ENCODE assay signal across 8 mouse cellular contexts in the genomic region with DNA sequence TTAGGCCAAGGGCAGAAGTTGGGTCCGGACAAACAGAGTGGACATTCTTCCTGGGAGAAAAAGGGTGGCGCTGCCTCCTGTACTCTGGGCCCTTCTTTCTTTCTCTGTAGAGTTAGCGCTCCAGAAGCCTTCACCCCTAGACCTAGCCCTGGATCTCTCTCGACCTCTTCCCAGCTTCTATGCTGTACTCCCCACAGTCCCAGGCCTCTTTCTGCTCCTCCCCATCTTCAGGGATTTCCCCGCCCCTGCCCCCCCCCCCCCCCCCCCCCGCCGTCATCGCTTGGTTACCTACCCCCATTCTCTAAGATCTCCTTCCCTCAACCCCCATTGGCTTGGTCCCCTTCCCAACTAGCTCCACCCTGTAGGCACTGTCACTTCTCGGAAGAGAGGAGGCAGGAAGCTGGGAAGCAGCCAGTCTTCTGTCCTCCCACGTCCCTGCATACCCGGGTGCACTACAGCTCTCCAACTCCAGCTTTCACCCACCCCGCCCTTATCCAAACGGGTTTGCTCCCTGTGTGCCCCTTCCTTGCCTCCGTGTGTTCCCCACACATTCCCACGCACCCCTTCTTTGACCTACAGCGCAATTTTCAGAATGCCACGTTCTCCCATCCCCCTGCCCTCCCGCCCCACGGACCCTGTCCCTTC. TPM values are rescaled to one million over a fixed set of nuclear protein-coding genes. Genes with fewer than 3 reads are reported as not detected.
DNase-seq lines count a peak whose midpoint lies in the region; ATAC-seq and TF ChIP-seq lines count a peak whose summit lies in the region.

No protein-coding gene starts in this region.

- TF ChIP-seq EP300 in MEL (IDR thresholded peaks at IDR 0.05; ENCODE audit: low read depth in 1 of 2, low read length in 2 of 2) = no peak

- H3K27me3 ChIP-seq in MEL (ENCODE audit: control insufficient read depth in 1 of 2, insufficient read depth in 2 of 2, low read length in 2 of 2) = no peaks in the 10 kb centered on the region
- H3K27me3 ChIP-seq in forebrain, postnatal 0 days (ENCODE audit: insufficient read depth, low read length) = no peaks in the 10 kb centered on the region

- H3K4me1 ChIP-seq in MEL (ENCODE audit: control insufficient read depth in 1 of 2, insufficient read depth in 2 of 2, low read length in 2 of 2) = peaks cover 2 to 18% of the 10 kb centered on the region in 2 experiments
- H3K4me1 ChIP-seq in forebrain, postnatal 0 days (ENCODE audit: insufficient read depth) = 0 out of 2 replicates have a peak, but pooled peaks cover 3% of the 10 kb centered on the region
- peaks cover 15% of the 10 kb centered on the region for H3K4me1 ChIP-seq in lung, adult 2 months (ENCODE audit: control insufficient read depth, insufficient read depth, low read length)

- H3K9ac ChIP-seq in MEL (ENCODE audit: control insufficient read depth, low read depth, low read length, poor library complexity, severe bottlenecking) = peak overlapping the region; percentile 50
- H3K9ac ChIP-seq in forebrain, postnatal 0 days = peak overlapping the region; percentile 53

- ATAC-seq in forebrain, postnatal 0 days = peak; percentile 91
- ATAC-seq in megakaryocyte progenitor cell, adult 5-6 weeks (replicated peaks; ENCODE audit: poor library complexity) = no peak

- no peaks in the 10 kb centered on the region for H3K79me2 ChIP-seq in MEL (ENCODE audit: control insufficient read depth, insufficient read depth, low read length, poor library complexity)

- TF ChIP-seq POLR2A in MEL (IDR thresholded peaks at IDR 0.05; ENCODE audit: control insufficient read depth in 1 of 2, insufficient read depth in 1 of 2, low read depth in 1 of 2, low read length in 2 of 2, poor library complexity in 1 of 2) = no peak
- TF ChIP-seq POLR2A in lung, adult 2 months (IDR thresholded peaks at IDR 0.05; ENCODE audit: borderline replicate concordance, extremely low read depth, low read depth, low read length) = peak; percentile 90

- H3K4me2 ChIP-seq in forebrain, postnatal 0 days (ENCODE audit: low read depth) = peak overlapping the region; percentile 86

- peak overlapping the region; percentile 46 to 58 for H3K4me3 ChIP-seq in MEL (ENCODE audit: control insufficient read depth in 1 of 2, insufficient read depth in 1 of 2, low read depth in 2 of 2, low read length in 2 of 2)
- H3K4me3 ChIP-seq in forebrain, postnatal 0 days (ENCODE audit: low read depth, low read length) = peak overlapping the region; percentile 47
- H3K4me3 ChIP-seq in lung, adult 2 months (replicated peaks; ENCODE audit: extremely low read depth, low read depth, low read length) = peak overlapping the region; percentile 30

- 7% methylated on average over 16 of the region's 19 CpGs for WGBS in forebrain, postnatal 0 days
- WGBS in lung, adult 2 months = 6% methylated on average over 15 of the region's 19 CpGs

- H3K27ac ChIP-seq in MEL (ENCODE audit: control insufficient read depth, low read depth, low read length) = peak overlapping the region; percentile 81
- H3K27ac ChIP-seq in forebrain, postnatal 0 days (ENCODE audit: low read depth, low read length) = peak overlapping the region; percentile 78

- DNase-seq in MEL (ENCODE audit: low read depth, low spot score) = peak; percentile 63
- peak; percentile 45 for DNase-seq in cerebellum, adult 8-10 months
- peak; percentile 81 for DNase-seq in forebrain, postnatal 0 days
- peak; percentile 83 for DNase-seq in heart, postnatal 4 days
- DNase-seq in layer of hippocampus, adult 8-10 months (ENCODE audit: low spot score in 2 of 2) = peak; percentile 70 to 71
- DNase-seq in lung, adult 2 months = peak; percentile 76
- DNase-seq in ovary, adult 18-20 months (ENCODE audit: low spot score) = peak; percentile 80

- no peak for TF ChIP-seq RAD21 in MEL (IDR thresholded peaks at IDR 0.05; ENCODE audit: low read depth, low read length)

- TF ChIP-seq CTCF in MEL (IDR thresholded peaks at IDR 0.05 in 2 of 3, conservative IDR thresholded peaks at IDR 0.05 in 1 of 3; ENCODE audit: control insufficient read depth in 1 of 3, insufficient read depth in 1 of 3, low read depth in 2 of 3, low read length in 3 of 3, poor library complexity in 1 of 3, severe bottlenecking in 1 of 3) = no peak; a peak in 1 of 6 replicates
- no peak for TF ChIP-seq CTCF in forebrain, postnatal 0 days (IDR thresholded peaks at IDR 0.05; ENCODE audit: low read depth)
- TF ChIP-seq CTCF in lung, adult 2 months (IDR thresholded peaks at IDR 0.05; ENCODE audit: insufficient read depth, low read length) = no peak

- peaks cover 0 to 6% of the 10 kb centered on the region in 2 experiments; a peak in 2 of 4 replicates for H3K36me3 ChIP-seq in MEL (ENCODE audit: control insufficient read depth in 1 of 2, insufficient read depth in 2 of 2, low read length in 2 of 2)
- H3K36me3 ChIP-seq in forebrain, postnatal 0 days (ENCODE audit: insufficient read depth) = no peaks in the 10 kb centered on the region

- no peaks in the 10 kb centered on the region for H3K9me3 ChIP-seq in MEL (replicated peaks; ENCODE audit: insufficient read depth, low read length)
- H3K9me3 ChIP-seq in forebrain, postnatal 0 days (ENCODE audit: low read length) = no peaks in the 10 kb centered on the region

TF ChIP-seq in MEL, 35 proteins besides CTCF, POLR2A, EP300 and RAD21 (continues in another document):
- TF ChIP-seq ELF1 (IDR thresholded peaks at IDR 0.05; ENCODE audit: low read depth, low read length) (no peak), ETS1 (IDR thresholded peaks at IDR 0.05; ENCODE audit: low read depth, low read length) (no peak), MEF2A (IDR thresholded peaks at IDR 0.05; ENCODE audit: extremely low read depth, insufficient replicate concordance, low read depth, low read length, poor library complexity, severe bottlenecking) (no peak), RCOR1 (IDR thresholded peaks at IDR 0.05; ENCODE audit: low read depth, low read length) (no peak), NELFE (IDR thresholded peaks at IDR 0.05; ENCODE audit: low read depth, low read length) (0 out of 2 replicates have a peak, but pooled peaks have one; percentile 14), USF1 (IDR thresholded peaks at IDR 0.05; ENCODE audit: low read depth, low read length) (no peak)

RNA-seq across cellular contexts. Expression of a gene that starts 13.2 kb away (rescaled TPM):
- total RNA-seq in MEL (2012; rRNA removed) = 0.78 and 0.81 TPM in 2 replicates
- polyA plus RNA-seq in MEL (2012; ENCODE audit: insufficient read depth in 1 of 2, insufficient read length in 2 of 2, low read depth in 1 of 2, low replicate concordance in 2 of 2, missing spikeins in 1 of 2) = 1 to 10 TPM in 1 of 2 experiments, not detected in 1; 8.0 TPM
- 126 and 163 TPM in 2 replicates for total RNA-seq in forebrain, postnatal 0 days (2014; rRNA removed)
- 42.3 and 47.4 TPM in 2 replicates for polyA plus RNA-seq in forebrain, postnatal 0 days (2015; fragmentation: Nextera tagmentation; extraction: Ambion mirVana)
- under 1 TPM; 0.26 to 0.54 TPM for total RNA-seq in heart, postnatal 4 days (2021)
- 10 to 100 TPM; 72.5 to 87.3 (median 78.8) TPM for total RNA-seq in layer of hippocampus, adult 8-10 months (2022)
- 0.33 and 0.36 TPM in 2 replicates for polyA plus RNA-seq in lung, adult 2 months (2012; rRNA removed)
- 0.84 and 1.3 TPM in 2 replicates for total RNA-seq in megakaryocyte progenitor cell, adult 5-6 weeks (2015)
- 1.5 and 2.8 TPM in 2 replicates for total RNA-seq in megakaryocyte progenitor cell, adult 5-6 weeks (2017)

RNA-seq across cellular contexts. Expression of a gene that starts 18.8 kb away (rescaled TPM):
- total RNA-seq in MEL (2012; rRNA removed) = not detected in 2 replicates
- not detected for polyA plus RNA-seq in MEL (2012; ENCODE audit: insufficient read depth in 1 of 2, insufficient read length in 2 of 2, low read depth in 1 of 2, low replicate concordance in 2 of 2, missing spikeins in 1 of 2)
- not detected in 2 replicates for total RNA-seq in forebrain, postnatal 0 days (2014; rRNA removed)
- not detected in 2 replicates for polyA plus RNA-seq in forebrain, postnatal 0 days (2015; fragmentation: Nextera tagmentation; extraction: Ambion mirVana)
- total RNA-seq in heart, postnatal 4 days (2021) = not detected
- total RNA-seq in layer of hippocampus, adult 8-10 months (2022) = not detected
- not detected in 2 replicates for polyA plus RNA-seq in lung, adult 2 months (2012; rRNA removed)
- not detected in 2 replicates for total RNA-seq in megakaryocyte progenitor cell, adult 5-6 weeks (2015)
- total RNA-seq in megakaryocyte progenitor cell, adult 5-6 weeks (2017) = not detected in 2 replicates

RNA-seq across cellular contexts. Expression of a gene that starts 30.0 kb away (rescaled TPM):
- not detected in 2 replicates for total RNA-seq in MEL (2012; rRNA removed)
- polyA plus RNA-seq in MEL (2012; ENCODE audit: insufficient read depth in 1 of 2, insufficient read length in 2 of 2, low read depth in 1 of 2, low replicate concordance in 2 of 2, missing spikeins in 1 of 2) = not detected
- 2.0 TPM in 1 of 2 replicates, not detected in the other for total RNA-seq in forebrain, postnatal 0 days (2014; rRNA removed)
- polyA plus RNA-seq in forebrain, postnatal 0 days (2015; fragmentation: Nextera tagmentation; extraction: Ambion mirVana) = 0.34 and 0.38 TPM in 2 replicates
- total RNA-seq in heart, postnatal 4 days (2021) = under 1 TPM in 1 of 2 experiments, not detected in 1; 0.56 TPM
- total RNA-seq in layer of hippocampus, adult 8-10 months (2022) = 1 to 10 TPM in 1 of 4 experiments, not detected in 3; 1.1 TPM
- polyA plus RNA-seq in lung, adult 2 months (2012; rRNA removed) = 10.6 and 24.3 TPM in 2 replicates
- total RNA-seq in megakaryocyte progenitor cell, adult 5-6 weeks (2015) = 81.7 and 90.1 TPM in 2 replicates
- total RNA-seq in megakaryocyte progenitor cell, adult 5-6 weeks (2017) = 37.7 and 55.9 TPM in 2 replicates

RNA-seq across cellular contexts. Expression of a gene that starts 30.3 kb away (rescaled TPM):
- total RNA-seq in MEL (2012; rRNA removed) = not detected in 2 replicates
- not detected for polyA plus RNA-seq in MEL (2012; ENCODE audit: insufficient read depth in 1 of 2, insufficient read length in 2 of 2, low read depth in 1 of 2, low replicate concordance in 2 of 2, missing spikeins in 1 of 2)
- total RNA-seq in forebrain, postnatal 0 days (2014; rRNA removed) = not detected in 2 replicates
- polyA plus RNA-seq in forebrain, postnatal 0 days (2015; fragmentation: Nextera tagmentation; extraction: Ambion mirVana) = 0.08 TPM in 1 of 2 replicates, not detected in the other
- total RNA-seq in heart, postnatal 4 days (2021) = under 1 TPM in 1 of 2 experiments, not detected in 1; 0.23 TPM
- total RNA-seq in layer of hippocampus, adult 8-10 months (2022) = not detected
- polyA plus RNA-seq in lung, adult 2 months (2012; rRNA removed) = 23.8 and 47.7 TPM in 2 replicates
- 1.0 and 2.2 TPM in 2 replicates for total RNA-seq in megakaryocyte progenitor cell, adult 5-6 weeks (2015)
- 0.10 and 1.1 TPM in 2 replicates for total RNA-seq in megakaryocyte progenitor cell, adult 5-6 weeks (2017)

RNA-seq across cellular contexts. Expression of a gene that starts 37.1 kb away (rescaled TPM):
- 4.2 and 6.4 TPM in 2 replicates for total RNA-seq in MEL (2012; rRNA removed)
- 10 to 100 TPM in 1 of 2 experiments, not detected in 1; 12.8 TPM for polyA plus RNA-seq in MEL (2012; ENCODE audit: insufficient read depth in 1 of 2, insufficient read length in 2 of 2, low read depth in 1 of 2, low replicate concordance in 2 of 2, missing spikeins in 1 of 2)
- 12.2 and 35.9 TPM in 2 replicates for total RNA-seq in forebrain, postnatal 0 days (2014; rRNA removed)
- polyA plus RNA-seq in forebrain, postnatal 0 days (2015; fragmentation: Nextera tagmentation; extraction: Ambion mirVana) = 78.8 and 81.3 TPM in 2 replicates
- total RNA-seq in heart, postnatal 4 days (2021) = 10 to 100 TPM; 79.3 to 83.8 TPM
- 10 to 100 TPM in 3 of 4 experiments, 1 to 10 TPM in 1; 9.0 to 40.6 (median 20.8) TPM for total RNA-seq in layer of hippocampus, adult 8-10 months (2022)
- 560 and 814 TPM in 2 replicates for polyA plus RNA-seq in lung, adult 2 months (2012; rRNA removed)
- 147 and 203 TPM in 2 replicates for total RNA-seq in megakaryocyte progenitor cell, adult 5-6 weeks (2015)
- total RNA-seq in megakaryocyte progenitor cell, adult 5-6 weeks (2017) = 49.4 and 56.2 TPM in 2 replicates

Comparison
In these comparisons a context has a peak if more than half of its experiments do, and no peak if none do; other contexts are left out.
1. RNA of a gene that starts 13.2 kb away (total RNA-seq): 126 to 163 TPM in forebrain, postnatal 0 days and 72.5 to 87.3 TPM in layer of hippocampus, adult 8-10 months; 0.84 to 2.8 TPM in megakaryocyte progenitor cell, adult 5-6 weeks, 0.78 to 0.81 TPM in MEL and 0.26 to 0.54 TPM in heart, postnatal 4 days; every median in the first group is over 10 times any median in the second.
2. RNA of a gene that starts 30.0 kb away (total RNA-seq): 37.7 to 90.1 TPM in megakaryocyte progenitor cell, adult 5-6 weeks; 2.0 TPM in forebrain, postnatal 0 days, 0.56 TPM in heart, postnatal 4 days, 1.1 TPM in layer of hippocampus, adult 8-10 months and not detected in MEL; every median in the first group is over 10 times any median in the second.
3. Peak in every context shown above with its lines, with median percentiles within 50 percentile points of each other: DNase-seq and H3K4me3 ChIP-seq.